Mouse (Mus musculus): ENCODE measurements around the gene Bet1l.
A peak's percentile ranks its signal among the peaks of the same experiment; 100 is the strongest.

Gene Bet1l

DNA sequence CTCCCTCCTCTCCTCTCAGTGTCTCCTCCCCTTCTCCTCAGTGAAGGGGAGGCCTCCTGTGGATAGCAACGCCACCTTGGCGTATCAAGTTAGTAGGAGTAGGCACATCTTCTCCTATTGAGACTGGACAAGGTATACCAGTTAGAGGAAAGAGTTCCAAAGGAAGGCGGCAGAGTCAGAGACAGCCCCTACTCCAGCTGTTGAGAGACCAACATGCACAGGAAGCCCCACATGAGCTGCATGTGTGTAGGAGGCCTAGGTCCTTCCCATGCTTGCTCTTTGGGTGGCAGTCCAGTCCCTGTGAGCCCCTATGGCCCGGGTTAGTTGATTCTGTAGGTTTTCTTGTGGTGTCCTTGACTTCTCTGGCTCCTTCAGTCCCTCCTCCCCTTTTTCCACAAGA, 24.0 kb downstream of the Bet1l start:
- DNase-seq (ENCODE audit: low spot score): no peak

DNA sequence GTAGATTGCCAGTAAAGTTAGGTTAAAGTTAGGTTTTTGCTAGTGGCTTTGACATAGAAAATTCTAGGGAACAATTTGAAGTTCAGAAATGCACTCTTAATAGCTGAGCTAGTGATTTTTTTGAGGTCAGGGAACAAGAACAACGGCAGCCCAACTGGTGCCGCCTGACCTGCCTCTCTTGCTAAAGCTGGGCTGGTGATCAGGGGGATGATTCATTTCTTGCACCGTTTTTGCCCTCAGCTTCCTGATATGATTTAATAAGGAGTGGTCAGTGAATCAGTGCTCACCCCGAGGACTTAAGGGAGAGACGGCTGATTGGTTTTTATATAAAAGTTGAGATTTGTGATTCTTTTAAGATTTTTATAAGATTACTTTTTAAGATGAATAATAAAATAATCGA, 25.9 kb downstream of the Bet1l start:
- DNase-seq (ENCODE audit: low spot score): no peak

DNA sequence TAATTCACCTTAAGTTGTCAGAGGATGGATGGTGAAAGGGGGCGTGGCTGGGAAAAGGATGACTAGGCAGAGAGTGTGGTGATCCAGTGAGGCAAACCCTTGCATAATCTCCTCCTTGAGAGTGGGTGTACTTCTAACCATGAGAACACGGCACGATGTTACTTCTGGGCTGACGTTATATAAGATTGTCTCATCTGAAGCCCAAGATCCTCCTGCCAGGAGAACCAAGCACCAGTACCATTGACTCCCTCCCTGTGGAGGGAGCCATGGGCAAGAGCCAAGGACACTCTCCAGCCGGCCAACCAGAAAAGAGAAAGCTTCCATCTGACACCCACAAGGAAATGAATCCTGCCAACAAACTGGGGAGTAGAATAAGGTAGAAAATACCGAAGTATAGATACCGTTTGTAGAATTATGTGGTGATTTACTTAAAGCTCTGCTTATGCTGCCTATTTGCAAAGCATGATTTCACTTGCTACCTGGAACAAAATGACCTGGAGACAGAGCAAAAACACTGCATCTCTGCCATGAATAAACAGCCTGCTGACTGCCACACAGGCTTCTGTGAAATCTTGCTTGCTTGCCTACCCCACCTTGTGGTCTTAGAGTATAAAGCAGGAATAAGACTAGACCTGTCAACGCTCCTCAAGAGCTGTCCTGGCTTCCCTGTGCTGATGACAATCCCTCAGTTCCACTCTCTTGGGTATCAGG, 29.1 kb downstream of the Bet1l start:
- peak; percentile 66 for DNase-seq (ENCODE audit: low spot score)

GRCm38 (mm10) chr7:140822731-140823130, 34.6 kb downstream of the Bet1l start:
- no peak for DNase-seq (ENCODE audit: low spot score)

DNA sequence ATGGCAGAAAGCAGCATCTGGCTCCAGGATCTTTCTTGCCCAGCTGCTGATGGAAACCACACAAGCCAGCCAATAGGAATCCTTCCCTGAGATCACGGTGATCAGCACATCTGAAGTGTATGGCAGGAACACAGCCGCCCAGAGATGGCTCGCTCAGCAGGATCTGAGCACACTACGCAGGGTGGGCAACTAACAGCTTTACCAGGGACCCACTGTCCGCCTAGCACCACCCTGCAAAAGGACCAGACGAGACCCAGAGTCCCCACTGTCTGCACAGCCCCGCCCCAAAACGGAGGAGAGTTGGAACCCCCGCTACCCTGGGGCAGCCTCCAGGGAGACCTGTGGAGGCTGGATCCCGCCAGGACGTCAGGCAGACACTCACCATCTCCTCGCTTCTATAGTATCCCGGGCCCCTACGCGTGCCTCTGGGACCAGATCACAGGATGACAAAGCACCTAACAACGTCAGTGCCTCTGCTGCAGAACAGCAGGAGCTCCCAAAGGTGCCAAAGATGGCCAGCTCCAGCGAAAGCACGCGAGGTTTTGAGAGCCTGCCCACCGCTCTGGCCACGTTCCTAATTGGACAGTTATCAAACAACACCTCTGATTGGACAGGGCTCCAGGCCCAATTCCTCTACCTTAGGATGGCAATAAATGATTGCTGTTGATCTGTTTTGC, 35.6 kb downstream of the Bet1l start, which contains the start of gene Zfp941:
TSS of gene Zfp941 (minus strand) at position 526 of the 677 bp plus-strand sequence.
- DNase-seq (ENCODE audit: low spot score): peak; percentile 67

- DNase-seq (ENCODE audit: low spot score): no peak
Measured at GRCm38 (mm10) chr7:140821305-140821652, 36.1 kb downstream of the Bet1l start.

GRCm38 (mm10) chr7:140820173-140820572, 37.2 kb downstream of the Bet1l start:
- no peak for DNase-seq (ENCODE audit: low spot score)

- no peak for DNase-seq (ENCODE audit: low spot score)
Measured at GRCm38 (mm10) chr7:140812850-140813249, 44.5 kb downstream of the Bet1l start.

GRCm38 (mm10) chr7:140811714-140812113, 45.7 kb downstream of the Bet1l start:
- DNase-seq (ENCODE audit: low spot score): no peak

DNA sequence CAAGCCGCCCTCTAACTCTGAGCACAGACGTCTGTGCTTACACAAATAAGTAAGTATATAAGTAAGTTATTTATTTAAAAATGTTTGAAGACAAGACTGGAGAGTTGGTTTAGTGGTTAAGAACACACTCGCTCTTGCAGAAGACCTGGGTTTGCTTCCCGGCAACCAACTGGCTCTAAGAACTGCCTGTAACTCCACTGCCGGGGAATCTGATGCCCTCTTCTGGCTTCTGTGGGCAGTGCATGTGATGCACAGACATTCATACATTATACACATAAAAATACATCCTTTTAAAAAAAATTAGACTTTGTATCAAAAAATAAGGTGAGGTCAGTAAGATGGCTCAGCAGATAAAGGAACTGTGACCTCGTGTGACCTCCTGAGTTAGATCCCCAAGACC, 46.9 kb downstream of the Bet1l start:
- no peak for DNase-seq (ENCODE audit: low spot score)

GRCm38 (mm10) chr7:140805704-140806103, 51.7 kb downstream of the Bet1l start:
- peak; percentile 58 for DNase-seq (ENCODE audit: low spot score)
